Mouse (Mus musculus) liver, postnatal 0 days (tissue): ENCODE measurements at regions not wholly inside any gene's neighbourhood (a gene's known extent, or its start where the extent isn't known, plus 50 kb on each side); places are given as distances from the start of the nearest gene placed in this dataset.

Experiments
- CTCF ChIP-seq: sonication (generic); IDR thresholded peaks from 2 replicates; pipeline ENCODE4 v1.5.1; 2016; ENCODE audit warnings: antibody characterized with exemption, low read depth
- EP300 ChIP-seq: IDR thresholded peaks from 2 replicates; pipeline ENCODE4 v1.6.1; 2016; ENCODE audit warnings: antibody characterized with exemption, low read depth, mild to moderate bottlenecking

DNA sequence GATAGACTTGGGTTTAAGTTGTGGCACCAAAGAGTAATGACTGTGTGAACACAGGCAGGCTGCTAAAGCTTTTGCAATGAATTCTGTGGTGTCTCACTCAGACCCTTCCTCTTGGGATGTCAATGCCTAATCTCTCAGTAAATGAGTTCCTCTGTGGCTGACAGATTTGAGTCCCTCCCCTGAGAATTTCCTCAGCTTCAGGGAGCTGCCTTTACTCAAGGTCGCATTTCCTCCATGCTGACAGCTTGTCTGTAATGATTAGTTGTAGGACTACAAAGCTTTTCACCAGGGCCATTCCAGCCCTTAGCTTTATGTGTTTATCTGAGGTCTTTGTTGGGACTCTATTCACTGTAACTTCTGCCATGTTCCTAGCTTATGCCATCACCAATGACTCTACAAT is 199.9 kb upstream of the 4931417E11Rik start:
- TF ChIP-seq CTCF = no peak
- TF ChIP-seq EP300 = no peak
